Mouse (Mus musculus): Measurements from ENCODE around the gene Stk10. TPM values are rescaled to one million over a fixed set of nuclear protein-coding genes. Genes with fewer than 3 reads are reported as not detected.

Stk10 gene
- total and polyA plus RNA-seq, 3 experiments: 31.0 to 52.1 (median 36.0) TPM

DNA sequence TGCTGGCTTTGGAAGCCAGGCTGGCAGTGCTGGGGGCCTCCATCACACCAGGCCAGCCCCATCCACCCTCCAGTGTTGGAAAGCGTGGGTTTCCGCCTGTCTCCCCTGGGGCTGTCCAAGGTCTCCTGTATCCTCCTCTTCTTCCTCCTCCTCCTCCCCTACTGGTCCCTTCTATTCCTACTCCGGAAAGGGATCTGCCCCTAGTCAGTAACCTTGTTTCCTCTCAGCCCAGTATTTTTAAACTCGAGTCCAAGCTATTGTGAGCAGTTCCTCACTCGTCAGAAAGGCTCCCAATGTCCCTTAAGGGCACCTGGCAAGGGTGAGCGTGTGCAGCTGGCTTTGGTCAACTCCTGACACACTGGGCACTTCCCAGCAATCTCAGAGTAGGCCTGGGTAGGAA lies 5.3 kb downstream of the Stk10 start:
- peaks cover 70% of the 10 kb centered on the region for H3K4me1 ChIP-seq (ENCODE audit: insufficient read depth, low read depth, low read length)
- DNase-seq (ENCODE audit: low spot score) (no peak), ATAC-seq (ENCODE audit: extremely low read depth, insufficient number of reproducible peaks, low FRiP score, poor library complexity, severe bottlenecking) (no peak)
- peaks cover 7% of the 10 kb centered on the region; the same call in 1 of the 2 replicates for H3K27me3 ChIP-seq (ENCODE audit: insufficient read depth, low read length)
- no peak for TF ChIP-seq POLR2AphosphoS5 (IDR thresholded peaks at IDR 0.05; ENCODE audit: insufficient replicate concordance, low read depth, low read length)
- no peak overlapping the region for H3K4me3 ChIP-seq (ENCODE audit: low read depth, low read length)
- peaks cover 40% of the 10 kb centered on the region for H3K36me3 ChIP-seq (replicated peaks)
- no peaks in the 10 kb centered on the region for H3K9me3 ChIP-seq (replicated peaks)

DNA sequence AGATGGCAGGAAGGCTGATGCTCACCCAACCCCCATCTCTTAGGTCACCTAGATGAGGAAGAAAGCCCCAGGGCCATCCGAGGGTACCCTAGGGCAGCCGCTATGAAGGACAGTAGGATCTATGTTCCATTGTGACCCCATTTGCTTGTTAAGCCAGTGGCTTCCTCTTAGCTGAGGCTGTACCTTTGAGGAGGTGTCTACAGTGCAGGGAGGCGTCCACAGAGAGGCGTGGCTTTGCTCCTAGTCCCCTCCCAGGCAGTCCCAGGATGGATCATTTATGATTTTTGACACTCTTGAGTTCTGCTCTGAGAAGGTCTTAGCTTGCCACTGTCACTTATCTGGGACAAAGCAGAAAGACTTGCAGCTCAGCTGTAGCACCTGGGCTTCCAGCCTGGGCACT lies 5.7 kb downstream of the Stk10 start:
- DNase-seq (ENCODE audit: low spot score): no peak
- H3K4me3 ChIP-seq (ENCODE audit: low read depth, low read length): no peak overlapping the region
- H3K36me3 ChIP-seq (replicated peaks): peaks cover 42% of the 10 kb centered on the region
- H3K27me3 ChIP-seq (ENCODE audit: insufficient read depth, low read length): peaks cover 3% of the 10 kb centered on the region; the same call in 1 of the 2 replicates
- TF ChIP-seq GATA1 (IDR thresholded peaks at IDR 0.05; ENCODE audit: borderline replicate concordance, low read length): no peak
- TF ChIP-seq CTCF (IDR thresholded peaks at IDR 0.05; ENCODE audit: low read depth, low read length): no peak
- TF ChIP-seq TAL1 (conservative IDR thresholded peaks at IDR 0.05; ENCODE audit: low read depth, low read length): no peak
- no peak for TF ChIP-seq GATA2 (IDR thresholded peaks at IDR 0.05; ENCODE audit: borderline replicate concordance, low read depth, low read length)
- no peak for TF ChIP-seq POLR2AphosphoS5 (IDR thresholded peaks at IDR 0.05; ENCODE audit: insufficient replicate concordance, low read depth, low read length)
- H3K4me1 ChIP-seq (ENCODE audit: insufficient read depth, low read depth, low read length): peaks cover 70% of the 10 kb centered on the region
- no peaks in the 10 kb centered on the region for H3K9me3 ChIP-seq (replicated peaks)
- ATAC-seq (ENCODE audit: extremely low read depth, insufficient number of reproducible peaks, low FRiP score, poor library complexity, severe bottlenecking): no peak

GRCm38 (mm10) chr11:32539717-32540116 lies 6.6 kb downstream of the Stk10 start:
- no peaks in the 10 kb centered on the region for H3K9me3 ChIP-seq (replicated peaks)
- peaks cover 49% of the 10 kb centered on the region for H3K36me3 ChIP-seq (replicated peaks)
- ATAC-seq (ENCODE audit: extremely low read depth, insufficient number of reproducible peaks, low FRiP score, poor library complexity, severe bottlenecking) (no peak), DNase-seq (ENCODE audit: low spot score) (no peak)
- H3K4me1 ChIP-seq (ENCODE audit: insufficient read depth, low read depth, low read length): peaks cover 70% of the 10 kb centered on the region
- no peak overlapping the region for H3K4me3 ChIP-seq (ENCODE audit: low read depth, low read length)
- no peak for TF ChIP-seq POLR2AphosphoS5 (IDR thresholded peaks at IDR 0.05; ENCODE audit: insufficient replicate concordance, low read depth, low read length)
- TF ChIP-seq CTCF (IDR thresholded peaks at IDR 0.05; ENCODE audit: low read depth, low read length): no peak
- TF ChIP-seq TAL1 (conservative IDR thresholded peaks at IDR 0.05; ENCODE audit: low read depth, low read length): no peak
- no peak for TF ChIP-seq GATA1 (IDR thresholded peaks at IDR 0.05; ENCODE audit: borderline replicate concordance, low read length)
- TF ChIP-seq GATA2 (IDR thresholded peaks at IDR 0.05; ENCODE audit: borderline replicate concordance, low read depth, low read length): no peak
- no peaks in the 10 kb centered on the region for H3K27me3 ChIP-seq (ENCODE audit: insufficient read depth, low read length)

- Histone ChIP-seq H3K4me3 (ENCODE audit: low read depth, low read length) (no peak overlapping the region), H3K36me3 (replicated peaks) (peaks cover 52% of the 10 kb centered on the region), H3K9me3 (replicated peaks) (no peaks in the 10 kb centered on the region), H3K4me1 (ENCODE audit: insufficient read depth, low read depth, low read length) (peaks cover 68% of the 10 kb centered on the region), H3K27me3 (ENCODE audit: insufficient read depth, low read length) (no peaks in the 10 kb centered on the region)
- ATAC-seq (ENCODE audit: extremely low read depth, insufficient number of reproducible peaks, low FRiP score, poor library complexity, severe bottlenecking): no peak
- DNase-seq (ENCODE audit: low spot score): no peak
- TF ChIP-seq TAL1 (conservative IDR thresholded peaks at IDR 0.05; ENCODE audit: low read depth, low read length): no peak
- no peak for TF ChIP-seq GATA2 (IDR thresholded peaks at IDR 0.05; ENCODE audit: borderline replicate concordance, low read depth, low read length)
- TF ChIP-seq POLR2AphosphoS5 (IDR thresholded peaks at IDR 0.05; ENCODE audit: insufficient replicate concordance, low read depth, low read length): no peak
- no peak for TF ChIP-seq GATA1 (IDR thresholded peaks at IDR 0.05; ENCODE audit: borderline replicate concordance, low read length)
- TF ChIP-seq CTCF (IDR thresholded peaks at IDR 0.05; ENCODE audit: low read depth, low read length): no peak
Measured at GRCm38 (mm10) chr11:32540463-32540862, 7.4 kb downstream of the Stk10 start.

- no peak for DNase-seq (ENCODE audit: low spot score)
- no peaks in the 10 kb centered on the region for H3K27me3 ChIP-seq (ENCODE audit: insufficient read depth, low read length)
- ATAC-seq (ENCODE audit: extremely low read depth, insufficient number of reproducible peaks, low FRiP score, poor library complexity, severe bottlenecking): no peak
- H3K36me3 ChIP-seq (replicated peaks): peaks cover 53% of the 10 kb centered on the region
- H3K4me3 ChIP-seq (ENCODE audit: low read depth, low read length): peak overlapping the region; percentile 56; the same call in 1 of the 2 replicates
- no peaks in the 10 kb centered on the region for H3K9me3 ChIP-seq (replicated peaks)
- TF ChIP-seq GATA1 (IDR thresholded peaks at IDR 0.05; ENCODE audit: borderline replicate concordance, low read length): no peak
- no peak for TF ChIP-seq POLR2AphosphoS5 (IDR thresholded peaks at IDR 0.05; ENCODE audit: insufficient replicate concordance, low read depth, low read length)
- TF ChIP-seq CTCF (IDR thresholded peaks at IDR 0.05; ENCODE audit: low read depth, low read length): no peak
- no peak for TF ChIP-seq TAL1 (conservative IDR thresholded peaks at IDR 0.05; ENCODE audit: low read depth, low read length)
- no peak for TF ChIP-seq GATA2 (IDR thresholded peaks at IDR 0.05; ENCODE audit: borderline replicate concordance, low read depth, low read length)
- H3K4me1 ChIP-seq (ENCODE audit: insufficient read depth, low read depth, low read length): peaks cover 68% of the 10 kb centered on the region
Measured at GRCm38 (mm10) chr11:32542181-32542580, 9.1 kb downstream of the Stk10 start.

DNA sequence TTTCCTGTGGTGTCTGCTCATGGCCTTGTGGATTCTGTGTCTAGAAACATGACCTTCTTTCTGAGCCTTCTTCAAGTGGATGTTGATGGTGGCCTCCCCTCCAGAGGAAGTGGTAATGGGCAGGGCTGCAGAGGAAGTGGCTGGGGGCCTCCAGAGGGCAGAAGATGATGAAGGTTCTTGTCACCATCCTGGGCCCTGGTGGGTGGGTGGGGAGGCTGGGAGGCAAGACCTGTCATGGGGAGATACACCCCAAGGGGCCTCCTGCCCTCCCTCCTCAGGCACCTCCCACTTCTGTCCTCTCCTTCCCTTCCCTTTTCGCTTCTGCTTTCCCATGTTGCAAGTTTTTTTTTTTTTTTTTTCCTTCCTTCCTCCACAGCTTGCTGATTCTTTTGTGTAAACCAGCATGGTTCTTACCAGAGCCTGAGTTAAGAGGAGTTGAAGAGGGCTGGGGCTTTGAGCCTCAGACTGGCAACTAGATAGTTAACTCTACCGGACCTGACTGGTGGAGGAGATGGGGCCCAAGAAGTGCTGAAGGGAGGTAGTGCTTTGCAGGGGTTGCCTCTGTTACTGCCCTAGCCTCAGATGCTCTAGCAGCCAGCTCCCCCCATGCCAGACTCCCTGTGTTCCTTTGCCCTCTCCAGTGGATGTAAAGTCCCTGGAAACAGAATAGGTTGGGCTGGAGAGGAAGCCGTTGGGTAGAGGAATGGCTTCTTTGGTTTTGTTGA lies 9.7 kb downstream of the Stk10 start:
- Histone ChIP-seq H3K4me1 (ENCODE audit: insufficient read depth, low read depth, low read length) (peaks cover 75% of the 10 kb centered on the region), H3K4me3 (ENCODE audit: low read depth, low read length) (peak overlapping the region; percentile 56; the same call in 1 of the 2 replicates), H3K9me3 (replicated peaks) (no peaks in the 10 kb centered on the region), H3K27me3 (ENCODE audit: insufficient read depth, low read length) (no peaks in the 10 kb centered on the region; the same call in 1 of the 2 replicates), H3K36me3 (replicated peaks) (peaks cover 59% of the 10 kb centered on the region)
- peak; percentile 89 for DNase-seq (ENCODE audit: low spot score)
- no peak for TF ChIP-seq TAL1 (conservative IDR thresholded peaks at IDR 0.05; ENCODE audit: low read depth, low read length)
- TF ChIP-seq GATA2 (IDR thresholded peaks at IDR 0.05; ENCODE audit: borderline replicate concordance, low read depth, low read length): no peak
- TF ChIP-seq POLR2AphosphoS5 (IDR thresholded peaks at IDR 0.05; ENCODE audit: insufficient replicate concordance, low read depth, low read length): no peak
- TF ChIP-seq GATA1 (IDR thresholded peaks at IDR 0.05; ENCODE audit: borderline replicate concordance, low read length): no peak
- TF ChIP-seq CTCF (IDR thresholded peaks at IDR 0.05; ENCODE audit: low read depth, low read length): no peak
- peak; percentile 92 for ATAC-seq (ENCODE audit: extremely low read depth, insufficient number of reproducible peaks, low FRiP score, poor library complexity, severe bottlenecking)

Measured in G1E (cell line).